In genomic region chr3:129365919-129366318, GRCm38 (mm10) we compare ENCODE assay signal across 19 mouse cellular contexts. TPM values are rescaled to one million over a fixed set of nuclear protein-coding genes. Genes with fewer than 3 reads are reported as not detected.
DNase-seq lines count a peak whose midpoint lies in the region; ATAC-seq and TF ChIP-seq lines count a peak whose summit lies in the region.
"Had no signal": no experiment of that assay in that cellular context is flagged by ENCODE, and none has a peak within 500 bp of the region (broad histone marks: within the 10 kb centered on the region; RNA-seq: fewer than 3 reads in every experiment).

No protein-coding gene starts in this region.

- H3K27ac ChIP-seq in forebrain, embryonic 16.5 days (ENCODE audit: low read length): no peak overlapping the region
- H3K27ac ChIP-seq in forebrain, embryonic 13.5 days: no peak overlapping the region
- no peak overlapping the region for H3K27ac ChIP-seq in intestine, embryonic 14.5 days (ENCODE audit: low read depth)
- no peak overlapping the region for H3K27ac ChIP-seq in intestine, postnatal 0 days (ENCODE audit: low read depth, low read length)
- H3K27ac ChIP-seq: embryonic facial prominence, embryonic 10.5 days; embryonic facial prominence, embryonic 12.5 days; forebrain, embryonic 12.5 days had no signal

- H3K9me3 ChIP-seq in forebrain, embryonic 16.5 days (ENCODE audit: control insufficient read depth, low read length): no peaks in the 10 kb centered on the region
- 0 out of 2 replicates have a peak, but pooled peaks cover 4% of the 10 kb centered on the region for H3K9me3 ChIP-seq in forebrain, embryonic 13.5 days (replicated peaks)
- peaks cover 3% of the 10 kb centered on the region; the same call in 1 of the 2 replicates for H3K9me3 ChIP-seq in intestine, embryonic 14.5 days (ENCODE audit: control insufficient read depth, low read length)
- no peaks in the 10 kb centered on the region for H3K9me3 ChIP-seq in intestine, postnatal 0 days (ENCODE audit: control insufficient read depth)
- H3K9me3 ChIP-seq: embryonic facial prominence, embryonic 10.5 days; embryonic facial prominence, embryonic 12.5 days; forebrain, embryonic 12.5 days had no signal

- TF ChIP-seq POLR2A in brain, embryonic 14.5 days (IDR thresholded peaks at IDR 0.05; ENCODE audit: borderline replicate concordance, extremely low read depth, insufficient read depth, insufficient read length, poor library complexity, severe bottlenecking): no peak

- ATAC-seq in forebrain, embryonic 16.5 days: peak; percentile 81
- ATAC-seq in forebrain, embryonic 13.5 days: no peak
- no peak for ATAC-seq in intestine, embryonic 14.5 days (replicated peaks; ENCODE audit: low FRiP score, low TSS enrichment, low read depth)
- ATAC-seq in intestine, postnatal 0 days: no peak
- no peak for ATAC-seq in granulocyte monocyte progenitor cell, adult 5-6 weeks (replicated peaks; ENCODE audit: poor library complexity, severe bottlenecking)

- WGBS in forebrain, embryonic 16.5 days: 59% methylated on average over 1 of the region's 1 CpGs
- 78% methylated on average over 1 of the region's 1 CpGs for whole genome bisulfite sequencing in forebrain, embryonic 13.5 days
- WGBS in intestine, embryonic 14.5 days: 75% methylated on average over 1 of the region's 1 CpGs
- 79% methylated on average over 1 of the region's 1 CpGs for WGBS in intestine, postnatal 0 days

- peak; percentile 33 for DNase-seq in intestine, embryonic 14.5 days (ENCODE audit: low spot score)
- peak; percentile 13 for DNase-seq in brain, embryonic 14.5 days (ENCODE audit: low read depth)
- DNase-seq: adrenal gland, adult 2 months; adrenal gland, postnatal 10 days; adrenal gland, postnatal 25 days; cerebellum, adult 11-12 months; cerebellum, adult 2 months; cerebellum, adult 9-10 months; cerebellum, postnatal 10 days; cerebellum, postnatal 25 days had no signal

- H3K9ac ChIP-seq in forebrain, embryonic 16.5 days (replicated peaks; ENCODE audit: low read depth, low read length): no peak overlapping the region
- H3K9ac ChIP-seq in forebrain, embryonic 13.5 days: no peak overlapping the region
- no peak overlapping the region for H3K9ac ChIP-seq in intestine, embryonic 14.5 days (ENCODE audit: low read length)
- no peak overlapping the region for H3K9ac ChIP-seq in intestine, postnatal 0 days (ENCODE audit: low read depth, low read length)
- H3K9ac ChIP-seq: embryonic facial prominence, embryonic 12.5 days; forebrain, embryonic 12.5 days had no signal

- H3K27me3 ChIP-seq in forebrain, embryonic 16.5 days (replicated peaks; ENCODE audit: control insufficient read depth, insufficient read depth, low read length): no peaks in the 10 kb centered on the region
- no peaks in the 10 kb centered on the region for H3K27me3 ChIP-seq in forebrain, embryonic 13.5 days
- no peaks in the 10 kb centered on the region for H3K27me3 ChIP-seq in intestine, embryonic 14.5 days (replicated peaks; ENCODE audit: control insufficient read depth, insufficient read depth, low read length)
- H3K27me3 ChIP-seq in intestine, postnatal 0 days (replicated peaks; ENCODE audit: control insufficient read depth, insufficient read depth, low read length): no peaks in the 10 kb centered on the region
- H3K27me3 ChIP-seq: embryonic facial prominence, embryonic 12.5 days; forebrain, embryonic 12.5 days had no signal

- no peak for TF ChIP-seq CTCF in intestine, postnatal 0 days (IDR thresholded peaks at IDR 0.05; ENCODE audit: low read depth)
- TF ChIP-seq CTCF in brain, embryonic 14.5 days (IDR thresholded peaks at IDR 0.05; ENCODE audit: borderline replicate concordance, extremely low read depth, insufficient read depth, insufficient read length): no peak

- H3K4me3 ChIP-seq in forebrain, embryonic 16.5 days (replicated peaks; ENCODE audit: low read length): no peak overlapping the region
- no peak overlapping the region for H3K4me3 ChIP-seq in forebrain, embryonic 13.5 days
- no peak overlapping the region for H3K4me3 ChIP-seq in intestine, embryonic 14.5 days (ENCODE audit: low read depth, low read length)
- no peak overlapping the region for H3K4me3 ChIP-seq in intestine, postnatal 0 days (ENCODE audit: low read depth, low read length)
- H3K4me3 ChIP-seq: embryonic facial prominence, embryonic 10.5 days; embryonic facial prominence, embryonic 12.5 days; forebrain, embryonic 12.5 days had no signal

- no peaks in the 10 kb centered on the region for H3K36me3 ChIP-seq in forebrain, embryonic 16.5 days (ENCODE audit: control insufficient read depth, insufficient read depth)
- no peaks in the 10 kb centered on the region for H3K36me3 ChIP-seq in forebrain, embryonic 13.5 days (ENCODE audit: poor library complexity, severe bottlenecking)
- H3K36me3 ChIP-seq in intestine, embryonic 14.5 days (ENCODE audit: control insufficient read depth, insufficient read depth, low read length): no peaks in the 10 kb centered on the region
- no peaks in the 10 kb centered on the region for H3K36me3 ChIP-seq in intestine, postnatal 0 days (ENCODE audit: control insufficient read depth, insufficient read depth)
- H3K36me3 ChIP-seq: embryonic facial prominence, embryonic 10.5 days; embryonic facial prominence, embryonic 12.5 days; forebrain, embryonic 12.5 days had no signal

- no peaks in the 10 kb centered on the region for H3K4me1 ChIP-seq in forebrain, embryonic 16.5 days (replicated peaks; ENCODE audit: control insufficient read depth, insufficient read depth, low read length)
- H3K4me1 ChIP-seq in forebrain, embryonic 13.5 days: no peaks in the 10 kb centered on the region
- no peaks in the 10 kb centered on the region for H3K4me1 ChIP-seq in intestine, embryonic 14.5 days (replicated peaks; ENCODE audit: control insufficient read depth, insufficient read depth, low read length)
- H3K4me1 ChIP-seq in intestine, postnatal 0 days (replicated peaks; ENCODE audit: control insufficient read depth, insufficient read depth, low read length): no peaks in the 10 kb centered on the region
- H3K4me1 ChIP-seq: embryonic facial prominence, embryonic 12.5 days; forebrain, embryonic 12.5 days had no signal

- no peak overlapping the region for H3K4me2 ChIP-seq in forebrain, embryonic 16.5 days (ENCODE audit: low read length)
- H3K4me2 ChIP-seq in forebrain, embryonic 13.5 days: no peak overlapping the region
- H3K4me2 ChIP-seq in intestine, embryonic 14.5 days (ENCODE audit: low read length): no peak overlapping the region
- H3K4me2 ChIP-seq in intestine, postnatal 0 days (replicated peaks; ENCODE audit: low read depth): no peak overlapping the region
- H3K4me2 ChIP-seq: embryonic facial prominence, embryonic 12.5 days; forebrain, embryonic 12.5 days had no signal

RNA-seq across cellular contexts. Expression of gene Enpep, which starts 33.4 kb away (rescaled TPM):
- polyA plus RNA-seq in forebrain, embryonic 16.5 days (2015; fragmentation: Nextera tagmentation; extraction: Ambion mirVana): 1.7 and 3.3 TPM in 2 replicates
- polyA plus RNA-seq in forebrain, embryonic 13.5 days (2015; fragmentation: Nextera tagmentation; extraction: Ambion mirVana): 0.29 and 0.43 TPM in 2 replicates
- polyA plus RNA-seq in intestine, embryonic 14.5 days (2014; fragmentation: Nextera tagmentation; extraction: Ambion mirVana): 40.4 and 40.9 TPM in 2 replicates
- 120 and 150 TPM in 2 replicates for polyA plus RNA-seq in intestine, postnatal 0 days (2015; fragmentation: Nextera tagmentation; extraction: Ambion mirVana)
- polyA plus RNA-seq in brain, embryonic 14.5 days (2012; rRNA removed): 1.2 and 1.7 TPM in 2 replicates
- total RNA-seq in granulocyte monocyte progenitor cell, adult 5-6 weeks (2014; fragmentation: Nextera tagmentation): not detected in 2 replicates
- not detected in 2 replicates for total RNA-seq in granulocyte monocyte progenitor cell, adult 5-6 weeks (2017)
- total RNA-seq: MEL had no signal
- polyA plus RNA-seq: C2C12 had no signal
